Mouse (Mus musculus) T-cell, adult 66 days (primary cell): ENCODE data around the gene Serpinc1. TPM values are rescaled to one million over a fixed set of nuclear protein-coding genes. Genes with fewer than 3 reads are reported as not detected.

Experiments used
- total RNA-seq, 2 experiments: library from RNA; stranded (reverse); gene quantifications; 3 replicates in 1 of 2; 4 replicates in 1 of 2; pipeline ENCODE4 v1.2.4; 2023

Gene Serpinc1
- total RNA-seq, result 10 to 100 TPM in 1 of 2 experiments, 1 to 10 TPM in 1; 9.1 to 10.5 TPM

DNA sequence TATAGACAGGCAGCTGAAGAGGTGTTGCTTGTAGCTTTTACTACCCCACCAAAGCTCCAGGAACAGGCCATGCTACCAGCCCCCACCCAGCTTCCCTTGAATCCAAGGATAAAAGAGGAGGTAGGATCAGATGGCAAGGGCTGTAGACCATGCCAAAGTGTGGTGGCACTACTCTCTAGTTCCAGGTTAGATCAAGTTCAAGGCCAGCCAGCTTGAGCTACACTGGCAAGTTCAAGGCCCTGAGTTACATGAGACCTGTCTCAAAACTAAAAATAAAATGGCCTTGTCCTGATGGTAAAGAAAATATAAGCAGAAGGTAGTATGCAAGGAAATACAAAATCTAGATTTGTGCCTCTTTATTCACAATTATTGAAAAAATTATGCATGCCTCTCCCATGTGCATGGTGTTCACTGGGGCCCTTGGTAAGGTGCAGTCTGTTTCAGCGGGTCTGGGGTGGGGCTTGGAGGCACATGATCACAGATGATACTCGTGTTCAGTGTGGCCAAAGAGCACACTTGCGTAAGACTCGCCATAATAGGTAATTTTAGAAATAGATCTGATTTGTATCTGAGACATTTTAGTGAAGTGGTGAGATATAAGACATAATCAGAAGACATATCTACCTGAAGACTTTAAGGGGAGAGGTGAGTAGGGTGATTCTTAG lies at the start of gene Serpinc1:
Gene Serpinc1, plus strand, starts transcription at position 515 of the 665 bp plus-strand sequence.

DNA sequence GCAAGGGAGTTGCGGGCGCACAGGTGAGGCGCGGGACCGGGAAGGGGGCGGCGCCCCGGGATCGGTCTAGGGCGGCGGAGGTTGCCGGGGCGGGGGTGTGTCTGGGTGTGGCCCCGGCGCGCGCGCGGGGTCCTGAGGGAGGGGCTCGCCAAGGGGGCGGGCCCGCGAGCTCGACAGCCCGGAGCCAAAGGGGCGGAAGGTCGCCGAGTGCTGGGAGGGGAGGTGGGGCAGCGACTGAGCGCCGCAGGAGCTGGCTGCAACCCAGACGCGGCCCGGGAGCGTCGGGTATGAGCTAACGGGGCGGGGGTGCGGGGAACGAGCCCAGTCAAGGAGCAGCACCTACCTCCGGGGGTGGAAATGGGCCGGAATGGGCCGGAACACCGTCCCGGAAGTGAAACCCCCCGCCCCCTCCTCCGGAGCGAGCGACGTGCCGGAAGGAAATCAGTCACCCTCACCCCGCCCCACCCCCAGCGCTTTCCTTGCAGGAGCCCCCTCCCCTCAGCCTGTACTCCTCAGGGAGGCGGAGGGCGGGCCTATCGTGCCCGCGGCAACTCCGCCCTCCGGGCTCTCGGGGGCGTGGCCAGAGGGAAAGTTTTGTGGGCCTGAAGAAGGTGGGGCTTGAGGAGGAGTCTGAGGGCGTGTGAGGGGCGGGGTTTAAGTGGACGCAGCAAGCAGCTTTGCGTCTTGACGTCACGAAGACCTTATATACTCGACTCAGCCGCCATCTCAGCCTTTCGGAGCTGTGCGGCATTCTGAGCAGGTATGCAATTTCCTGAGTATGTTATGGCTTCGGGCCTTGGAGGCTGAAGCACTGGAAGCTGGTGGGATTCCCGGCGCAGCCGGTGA lies 56.3 kb downstream of the Serpinc1 start, which contains the start of gene Zbtb37:
Gene Zbtb37, minus strand, starts transcription at position 415 of the 846 bp plus-strand sequence.

Other genes with a start within 250 kb of the Serpinc1 start
- gene Rabgap1l, start 185.4 kb upstream of the Serpinc1 start, total RNA-seq, result 100 to 1,000 TPM; 210 to 234 TPM
- gene Rc3h1, start 72.2 kb upstream of the Serpinc1 start, total RNA-seq, result 10 to 100 TPM; 71.9 to 80.7 TPM
- 10 to 100 TPM; 33.0 to 47.0 TPM for gene Zbtb37, start 56.3 kb downstream of the Serpinc1 start, total RNA-seq
- 10 to 100 TPM in 1 of 2 experiments, 1 to 10 TPM in 1; 8.5 to 13.1 TPM for gene Dars2, start 92.1 kb downstream of the Serpinc1 start, total RNA-seq
- gene Cenpl, start 92.1 kb downstream of the Serpinc1 start, total RNA-seq, result 10 to 100 TPM; 11.9 to 13.5 TPM
- 10 to 100 TPM; 27.8 to 34.6 TPM for gene Klhl20, start 152.9 kb downstream of the Serpinc1 start, total RNA-seq
- gene Ankrd45, start 164.1 kb downstream of the Serpinc1 start, total RNA-seq, result not detected
- gene Tex50, start 180.7 kb downstream of the Serpinc1 start, total RNA-seq, result not detected